Mouse (Mus musculus): ENCODE measurements around the gene Faah.

Faah gene

GRCm38 (mm10) chr4:115941242-115941820, 76.4 kb downstream of the Faah start:
- H3K27me3 ChIP-seq (ENCODE audit: control insufficient read depth, insufficient read depth, low read length, poor library complexity, severe bottlenecking): no peaks in the 10 kb centered on the region; the same call in 1 of the 2 replicates
- H3K36me3 ChIP-seq (ENCODE audit: control insufficient read depth, insufficient read depth, low read length, poor library complexity, severe bottlenecking): no peaks in the 10 kb centered on the region
- DNase-seq (ENCODE audit: low read depth, low spot score): no peak

DNA sequence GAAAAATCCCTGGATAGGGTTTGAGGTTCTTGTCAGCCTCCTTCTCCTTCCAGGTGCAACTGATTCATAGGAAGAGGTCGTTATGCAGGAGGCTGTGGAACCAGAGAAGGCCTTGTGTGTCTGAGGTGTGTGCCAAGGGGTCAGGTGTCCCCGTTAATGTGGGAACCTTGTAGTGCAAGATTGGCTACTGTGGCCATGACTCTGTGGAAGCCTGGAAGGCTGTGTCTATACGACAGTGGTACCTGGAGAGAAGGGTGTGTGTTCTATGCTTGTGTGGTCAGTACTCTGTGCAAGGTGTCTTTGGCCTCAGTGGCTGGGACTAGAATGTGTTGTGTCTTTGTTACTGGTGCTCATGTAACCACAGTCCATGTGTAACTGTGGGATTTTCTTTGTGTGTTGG, 77.0 kb downstream of the Faah start:
- no peak for DNase-seq (ENCODE audit: low read depth, low spot score)
- Histone ChIP-seq H3K36me3 (ENCODE audit: control insufficient read depth, insufficient read depth, low read length, poor library complexity, severe bottlenecking) (no peaks in the 10 kb centered on the region), H3K27me3 (ENCODE audit: control insufficient read depth, insufficient read depth, low read length, poor library complexity, severe bottlenecking) (no peaks in the 10 kb centered on the region; the same call in 1 of the 2 replicates)

DNA sequence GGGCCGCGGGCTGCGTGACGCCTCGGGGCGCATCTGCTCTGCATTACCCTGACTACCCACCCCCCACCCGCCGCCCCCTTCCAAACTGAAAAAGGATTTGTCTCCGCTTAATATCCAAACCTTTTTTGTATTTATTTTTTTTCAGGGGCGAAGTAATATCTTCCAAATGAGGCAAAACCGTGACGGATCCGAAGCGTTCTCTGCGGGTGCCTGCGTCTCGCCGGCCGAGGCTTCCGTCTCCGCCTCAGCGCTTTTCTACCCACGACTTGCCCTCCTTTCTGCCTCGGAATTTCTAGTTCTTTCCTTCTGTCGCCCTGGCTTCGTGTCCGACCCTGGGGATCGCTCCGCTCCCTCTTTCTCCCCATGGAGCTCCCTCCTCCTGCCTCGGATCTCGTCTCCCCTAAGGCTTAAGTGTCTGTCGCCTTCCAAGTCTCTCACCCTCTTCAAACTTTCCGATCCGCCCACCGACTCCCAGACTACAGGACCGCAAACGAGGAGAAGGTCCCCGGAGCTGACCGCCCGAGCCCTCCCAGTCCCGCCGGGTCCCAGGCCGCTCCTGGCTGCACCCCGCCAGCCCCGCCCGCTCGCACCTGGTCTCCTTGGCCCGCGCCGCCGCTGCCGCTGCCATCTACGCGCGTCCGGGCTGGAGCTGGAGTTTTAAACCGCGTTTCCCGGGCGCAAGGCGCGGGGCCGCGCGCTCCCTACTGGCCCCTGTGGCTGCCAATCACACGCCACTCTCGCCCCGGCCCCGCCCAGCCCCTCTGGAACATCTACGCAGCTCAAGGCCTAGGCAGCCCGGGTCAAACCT, 78.2 kb downstream of the Faah start, which contains the start of gene Dmbx1:
Dmbx1 (minus strand) TSS at position 632 of the 808 bp plus-strand sequence.
- Histone ChIP-seq H3K36me3 (ENCODE audit: control insufficient read depth, insufficient read depth, low read length, poor library complexity, severe bottlenecking) (no peaks in the 10 kb centered on the region), H3K27me3 (ENCODE audit: control insufficient read depth, insufficient read depth, low read length, poor library complexity, severe bottlenecking) (no peaks in the 10 kb centered on the region; the same call in 1 of the 2 replicates)
- no peak for DNase-seq (ENCODE audit: low read depth, low spot score)

DNA sequence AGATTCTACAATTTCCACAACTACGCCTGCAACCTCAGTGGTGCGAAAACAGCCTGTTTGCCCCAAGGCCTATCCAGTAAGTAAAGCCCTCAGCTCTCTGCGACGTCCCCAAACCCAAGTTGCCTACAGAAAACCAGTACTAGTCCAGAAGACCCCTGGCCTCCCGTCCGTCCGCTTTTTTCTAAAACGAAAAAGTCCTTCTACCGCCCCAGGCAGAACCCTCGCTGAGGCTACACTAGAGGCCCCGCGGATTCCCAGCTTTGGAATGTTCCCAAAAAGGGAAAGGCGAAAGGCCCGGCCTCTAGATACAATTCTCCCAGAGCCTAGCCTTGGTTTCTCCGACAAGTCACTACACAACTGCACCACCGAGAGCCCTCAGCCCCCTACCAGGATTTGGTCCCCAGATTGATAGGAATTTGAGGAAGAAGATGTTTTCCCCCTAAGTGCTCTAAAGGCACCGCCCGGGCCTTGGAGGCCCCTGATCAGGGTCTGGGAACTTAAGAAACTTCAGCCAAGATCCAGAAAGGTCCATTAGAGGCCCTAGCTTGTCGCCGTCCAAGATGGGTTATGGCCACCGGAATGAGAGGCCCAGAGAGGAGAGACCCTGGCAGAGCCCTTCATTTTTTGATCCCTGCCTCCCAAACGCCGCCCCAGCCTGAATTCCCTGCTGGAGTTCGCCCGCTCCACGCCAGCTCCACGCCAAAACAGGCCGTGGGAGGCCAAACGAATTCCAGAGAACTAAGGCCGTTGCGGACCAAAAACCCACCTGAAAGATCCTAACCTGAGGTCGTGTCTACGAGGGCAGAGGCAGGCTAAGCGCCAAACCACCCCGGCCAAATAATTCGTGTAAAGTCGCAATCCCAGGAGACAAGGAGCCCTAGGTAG, 79.2 kb downstream of the Faah start:
- H3K36me3 ChIP-seq (ENCODE audit: control insufficient read depth, insufficient read depth, low read length, poor library complexity, severe bottlenecking): no peaks in the 10 kb centered on the region
- no peaks in the 10 kb centered on the region; the same call in 1 of the 2 replicates for H3K27me3 ChIP-seq (ENCODE audit: control insufficient read depth, insufficient read depth, low read length, poor library complexity, severe bottlenecking)
- no peak for DNase-seq (ENCODE audit: low read depth, low spot score)

- H3K36me3 ChIP-seq (ENCODE audit: control insufficient read depth, insufficient read depth, low read length, poor library complexity, severe bottlenecking): no peaks in the 10 kb centered on the region
- no peaks in the 10 kb centered on the region; the same call in 1 of the 2 replicates for H3K27me3 ChIP-seq (ENCODE audit: control insufficient read depth, insufficient read depth, low read length, poor library complexity, severe bottlenecking)
- no peak for DNase-seq (ENCODE audit: low read depth, low spot score)
Measured at GRCm38 (mm10) chr4:115937061-115937976, 80.4 kb downstream of the Faah start.

- H3K36me3 ChIP-seq (ENCODE audit: control insufficient read depth, insufficient read depth, low read length, poor library complexity, severe bottlenecking): no peaks in the 10 kb centered on the region
- no peaks in the 10 kb centered on the region; the same call in 1 of the 2 replicates for H3K27me3 ChIP-seq (ENCODE audit: control insufficient read depth, insufficient read depth, low read length, poor library complexity, severe bottlenecking)
- DNase-seq (ENCODE audit: low read depth, low spot score): no peak
Measured at GRCm38 (mm10) chr4:115936646-115937045, 81.1 kb downstream of the Faah start.

DNA sequence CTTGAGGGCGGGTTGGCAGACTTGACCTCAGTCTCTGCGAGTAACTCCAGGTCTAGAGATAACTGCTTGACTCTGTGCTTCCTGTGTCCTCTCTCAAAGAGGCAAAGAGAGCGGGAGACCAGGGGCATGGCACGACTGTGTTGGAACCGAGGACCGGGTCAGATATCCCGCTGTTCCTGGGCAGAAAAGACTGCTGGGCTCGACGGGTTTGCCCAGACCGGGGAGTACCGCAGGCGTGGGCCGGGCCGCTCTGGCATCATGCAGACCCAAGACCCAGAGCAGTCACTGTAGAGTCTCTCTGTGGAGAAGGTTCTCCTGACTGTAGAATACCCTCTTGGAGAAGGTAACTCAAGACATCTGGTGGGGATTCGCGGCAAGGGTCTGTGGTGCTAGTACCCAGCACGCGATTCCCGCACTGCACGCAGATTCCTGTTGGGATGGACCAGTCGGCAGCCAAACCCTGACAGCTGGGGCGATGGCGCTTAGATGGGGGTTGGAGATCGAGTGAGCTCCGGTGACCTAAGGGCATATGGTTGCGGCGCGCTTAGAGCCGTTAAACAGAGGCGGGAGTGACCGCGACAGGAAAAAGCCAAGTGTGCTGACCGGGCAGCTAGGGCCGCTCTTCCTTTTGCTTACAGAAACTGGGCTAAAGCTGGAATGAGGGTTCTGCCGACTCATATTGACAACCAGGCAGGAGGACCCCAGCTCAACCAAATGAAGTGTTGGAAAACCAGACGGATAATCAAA, 81.7 kb downstream of the Faah start:
- DNase-seq (ENCODE audit: low read depth, low spot score): no peak
- no peaks in the 10 kb centered on the region; the same call in 1 of the 2 replicates for H3K27me3 ChIP-seq (ENCODE audit: control insufficient read depth, insufficient read depth, low read length, poor library complexity, severe bottlenecking)
- H3K36me3 ChIP-seq (ENCODE audit: control insufficient read depth, insufficient read depth, low read length, poor library complexity, severe bottlenecking): no peaks in the 10 kb centered on the region

GRCm38 (mm10) chr4:115931556-115932088, 86.1 kb downstream of the Faah start:
- no peaks in the 10 kb centered on the region for H3K36me3 ChIP-seq (ENCODE audit: control insufficient read depth, insufficient read depth, low read length, poor library complexity, severe bottlenecking)
- no peaks in the 10 kb centered on the region for H3K27me3 ChIP-seq (ENCODE audit: control insufficient read depth, insufficient read depth, low read length, poor library complexity, severe bottlenecking)
- no peak for DNase-seq (ENCODE audit: low read depth, low spot score)

- Histone ChIP-seq H3K36me3 (ENCODE audit: control insufficient read depth, insufficient read depth, low read length, poor library complexity, severe bottlenecking) (no peaks in the 10 kb centered on the region), H3K27me3 (ENCODE audit: control insufficient read depth, insufficient read depth, low read length, poor library complexity, severe bottlenecking) (no peaks in the 10 kb centered on the region)
- DNase-seq (ENCODE audit: low read depth, low spot score): no peak
Measured at GRCm38 (mm10) chr4:115927637-115928036, 90.1 kb downstream of the Faah start.

DNA sequence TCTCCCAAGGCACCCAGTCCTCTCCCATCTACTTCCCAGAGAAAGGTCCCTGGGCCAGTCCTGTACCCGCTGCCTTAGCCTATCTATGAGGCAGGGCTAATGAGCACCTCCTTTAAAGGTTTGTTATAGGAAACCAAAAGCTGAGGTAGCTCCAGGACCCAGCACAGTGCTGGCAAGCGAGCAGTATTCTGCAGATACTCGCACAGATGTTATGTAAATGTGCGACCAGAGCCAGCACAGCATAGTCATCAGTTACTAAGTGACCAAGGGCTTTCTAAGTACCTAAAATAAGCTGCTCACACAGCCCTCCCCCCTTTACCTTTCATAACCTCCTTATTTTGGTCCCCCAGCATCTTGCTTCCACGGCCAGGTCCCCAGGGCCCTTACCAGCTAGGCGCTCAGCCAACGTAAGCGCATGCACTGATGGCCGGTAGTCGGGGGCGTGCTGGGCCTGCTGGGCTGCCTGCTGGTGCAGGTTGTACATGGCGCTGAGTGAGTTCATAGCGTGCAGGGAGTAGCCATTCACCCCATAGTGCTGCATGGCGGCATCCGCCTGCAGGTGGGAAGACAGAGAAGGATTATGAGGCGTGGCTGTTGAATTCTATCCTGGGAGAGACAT, 94.4 kb downstream of the Faah start:
- DNase-seq (ENCODE audit: low read depth, low spot score): no peak
- Histone ChIP-seq H3K36me3 (ENCODE audit: control insufficient read depth, insufficient read depth, low read length, poor library complexity, severe bottlenecking) (no peaks in the 10 kb centered on the region), H3K27me3 (ENCODE audit: control insufficient read depth, insufficient read depth, low read length, poor library complexity, severe bottlenecking) (no peaks in the 10 kb centered on the region)

DNA sequence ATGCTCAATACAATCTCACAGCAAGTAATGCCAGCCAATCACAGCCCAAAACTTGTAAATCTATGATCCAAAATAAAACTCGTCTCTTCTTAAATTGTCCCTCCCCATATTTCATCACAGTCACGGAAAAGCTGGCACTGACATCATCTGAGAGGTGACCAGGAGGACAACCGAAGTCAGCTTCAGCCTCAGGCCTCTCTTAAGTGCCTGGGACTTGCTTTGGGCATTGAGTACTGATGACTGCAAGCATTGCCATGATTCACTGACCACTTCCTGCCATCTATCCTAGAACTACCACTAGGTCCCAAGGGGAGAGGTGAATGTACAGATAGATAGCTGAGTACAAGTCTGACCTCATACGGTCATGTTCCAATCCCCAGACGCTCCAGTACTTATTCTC, 95.0 kb downstream of the Faah start:
- no peaks in the 10 kb centered on the region for H3K27me3 ChIP-seq (ENCODE audit: control insufficient read depth, insufficient read depth, low read length, poor library complexity, severe bottlenecking)
- no peak for DNase-seq (ENCODE audit: low read depth, low spot score)
- no peaks in the 10 kb centered on the region for H3K36me3 ChIP-seq (ENCODE audit: control insufficient read depth, insufficient read depth, low read length, poor library complexity, severe bottlenecking)

DNA sequence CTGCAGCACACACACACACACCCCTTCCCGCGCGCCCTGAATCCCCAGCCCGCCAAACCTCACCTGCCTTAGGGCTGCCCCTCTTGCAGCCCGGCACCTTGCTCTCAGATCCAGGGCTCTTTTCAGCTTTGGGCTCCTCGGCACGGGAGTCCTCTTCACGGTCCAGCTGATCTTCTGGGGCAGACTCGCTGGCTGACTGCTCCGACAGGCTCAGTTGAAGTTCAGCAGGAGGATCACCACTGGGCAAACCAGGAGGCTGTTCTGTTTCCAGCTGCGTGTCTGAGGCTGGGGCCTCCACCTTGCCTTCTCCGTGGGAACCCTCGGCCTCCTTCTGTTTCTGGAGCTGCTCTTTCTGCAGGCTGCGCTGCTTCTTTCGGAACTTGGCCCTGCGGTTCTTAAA, 97.8 kb downstream of the Faah start:
- Histone ChIP-seq H3K36me3 (ENCODE audit: control insufficient read depth, insufficient read depth, low read length, poor library complexity, severe bottlenecking) (no peaks in the 10 kb centered on the region), H3K27me3 (ENCODE audit: control insufficient read depth, insufficient read depth, low read length, poor library complexity, severe bottlenecking) (no peaks in the 10 kb centered on the region)
- no peak for DNase-seq (ENCODE audit: low read depth, low spot score)
